Mouse (Mus musculus): Measurements from ENCODE around the gene Zfand5.

Zfand5 gene

GRCm38 (mm10) chr19:21329770-21330169 lies 57.7 kb downstream of the Zfand5 start:
- DNase-seq: peak; percentile 38

DNA sequence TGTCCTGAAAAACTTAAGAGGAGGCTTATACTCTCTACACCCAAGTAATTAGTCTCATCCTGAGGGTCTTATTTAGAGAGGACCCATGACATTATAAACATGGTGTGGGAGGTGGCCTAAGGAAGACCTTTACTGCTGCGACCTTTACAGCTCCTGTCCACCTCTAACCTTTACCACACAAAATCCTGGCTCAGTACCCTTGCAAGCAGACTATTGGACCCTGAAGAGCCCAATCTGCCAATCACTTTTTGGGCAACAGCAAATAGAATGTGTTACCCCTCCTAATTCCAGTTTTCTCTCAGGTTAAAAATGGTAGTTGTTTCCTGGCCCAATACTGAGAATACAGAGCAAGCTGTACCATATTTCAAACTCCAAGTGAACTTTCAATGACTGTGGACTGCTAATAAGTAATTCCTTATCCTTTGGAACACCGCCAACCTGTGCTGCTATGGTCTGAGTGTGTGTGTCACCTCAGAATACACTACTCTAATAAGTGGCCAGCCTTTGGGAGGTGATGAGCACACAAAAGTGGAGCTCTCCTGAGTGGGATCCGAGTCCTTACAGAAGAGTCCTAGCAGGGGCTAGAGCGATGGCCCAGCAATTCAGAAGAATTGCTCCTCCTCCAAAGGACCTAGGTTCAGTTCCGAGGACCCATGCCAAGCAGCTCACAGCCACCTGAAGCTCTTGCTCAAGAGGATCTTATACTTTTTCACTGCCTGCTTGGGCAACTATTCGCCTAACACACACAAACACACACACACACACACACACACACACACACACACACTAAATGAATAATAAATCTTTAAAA lies 58.4 kb downstream of the Zfand5 start:
- no peak for DNase-seq

DNA sequence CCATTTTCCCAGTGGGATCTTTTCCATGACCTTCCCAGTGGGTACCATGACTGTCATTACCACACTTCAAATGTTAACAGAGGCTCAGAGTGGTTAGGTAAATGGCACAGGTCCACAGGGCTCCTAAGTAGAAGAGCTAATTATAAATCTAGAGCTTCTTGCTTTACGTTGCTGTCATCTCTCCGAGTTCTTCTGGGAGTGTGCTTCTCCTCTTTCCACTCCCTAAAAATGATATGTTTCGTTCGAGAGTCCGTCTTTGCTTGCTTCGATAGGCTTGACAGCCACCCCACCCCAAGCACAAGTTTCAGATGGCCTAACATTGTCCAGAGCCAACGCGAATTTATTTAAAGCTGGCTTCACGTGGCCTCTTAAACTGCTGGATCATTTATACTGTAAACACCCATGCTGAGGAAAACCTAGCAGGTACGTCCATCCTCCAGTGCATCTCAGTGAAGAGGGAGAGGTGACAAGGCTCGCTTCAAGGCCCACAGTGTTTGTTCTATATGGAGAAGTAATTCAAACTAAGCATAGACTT lies 59.6 kb downstream of the Zfand5 start:
- no peak for DNase-seq
